Mouse (Mus musculus): ENCODE results near the gene Slc6a5. TPM values are rescaled to one million over a fixed set of nuclear protein-coding genes. Genes with fewer than 3 reads are reported as not detected.

Slc6a5 gene
- polyA plus RNA-seq, 1 experiment from 2014 or later, result not detected

Other genes with a start within 250 kb of the Slc6a5 start
- 2.9 and 3.6 TPM in 2 replicates for gene Htatip2, start 151.0 kb upstream of the Slc6a5 start, polyA plus RNA-seq (2016; fragmentation: Nextera tagmentation; extraction: Ambion mirVana)
- 55.1 and 60.1 TPM in 2 replicates for gene Prmt3, start 131.8 kb upstream of the Slc6a5 start, polyA plus RNA-seq (2016; fragmentation: Nextera tagmentation; extraction: Ambion mirVana)
- gene Nell1, start 64.7 kb downstream of the Slc6a5 start, polyA plus RNA-seq (2016; fragmentation: Nextera tagmentation; extraction: Ambion mirVana), result 2.1 and 2.2 TPM in 2 replicates

Measured in forebrain, embryonic 12.5 days (tissue).